Mouse (Mus musculus) CH12.LX (cell line): ENCODE results near the gene Dnajc13. TPM values are rescaled to one million over a fixed set of nuclear protein-coding genes. Genes with fewer than 3 reads are reported as not detected.

ENCODE experiments used
- DNase-seq: peaks from one replicate; pipeline ENCODE4 v3.0.0-alpha.2; 2013; ENCODE audit errors: extremely low read depth
- H3K27ac ChIP-seq: 2 replicates; pipeline ENCODE4 v1.5.1; 2012; ENCODE audit warnings: low read depth, mild to moderate bottlenecking, control low read depth, moderate library complexity; ENCODE audit not compliant: insufficient read depth
- H3K27me3 ChIP-seq: replicated peaks from 2 replicates; pipeline ENCODE3; 2012; ENCODE audit warnings: inconsistent platforms
- H3K36me3 ChIP-seq, 2 experiments: replicated peaks in 1 of 2; 2 replicates each; pipeline versions ENCODE3 to v1.6.1; 2012; ENCODE audit warnings: inconsistent platforms in 1 of 2, low read length in 1 of 2, mild to moderate bottlenecking in 1 of 2, mixed read lengths in 1 of 2, moderate library complexity in 1 of 2; ENCODE audit not compliant: control insufficient read depth in 1 of 2, insufficient read depth in 1 of 2
- H3K4me1 ChIP-seq, 2 experiments: 2 replicates each; pipeline ENCODE4 v1.6.1; 2012; ENCODE audit warnings: inconsistent platforms in 1 of 2, moderate library complexity in 1 of 2; ENCODE audit not compliant: insufficient read depth in 2 of 2, control insufficient read depth in 1 of 2
- H3K4me2 ChIP-seq: 2 replicates; pipeline ENCODE4 v1.6.1; 2012; ENCODE audit warnings: low read depth, mild to moderate bottlenecking, control low read depth; ENCODE audit not compliant: poor library complexity, insufficient read depth, severe bottlenecking
- H3K4me3 ChIP-seq, 3 experiments: fragments of 150-350 bp in 1 of 3; sonication (generic) in 1 of 3; replicated peaks in 1 of 3; 2 replicates each; pipeline versions ENCODE3 to v1.5.1; 2011 to 2012; ENCODE audit warnings: low read depth in 2 of 3, low read length in 2 of 3, mild to moderate bottlenecking in 2 of 3, moderate library complexity in 2 of 3, control low read depth in 1 of 3, improper control_type of control experiment in 1 of 3, inconsistent platforms in 1 of 3, mixed read lengths in 1 of 3; ENCODE audit not compliant: poor library complexity in 1 of 3
- H3K79me2 ChIP-seq: replicated peaks from 2 replicates; pipeline ENCODE4 v1.6.1; 2012; ENCODE audit warnings: mild to moderate bottlenecking, moderate library complexity; ENCODE audit not compliant: control insufficient read depth, poor library complexity, insufficient read depth, severe bottlenecking; ENCODE audit errors: extremely low read depth
- H3K9ac ChIP-seq: 2 replicates; pipeline ENCODE4 v1.6.1; 2012; ENCODE audit warnings: low read depth, mild to moderate bottlenecking, control low read depth, moderate library complexity; ENCODE audit not compliant: insufficient read depth
- H3K9me3 ChIP-seq: replicated peaks from 2 replicates; pipeline ENCODE3; 2012; ENCODE audit warnings: low read length, inconsistent platforms, mixed read lengths
- BHLHE40 ChIP-seq: IDR thresholded peaks from 2 replicates; pipeline ENCODE4 v1.6.1; 2011; ENCODE audit warnings: mild to moderate bottlenecking, low read depth, low read length, improper control_type of control experiment
- CHD2 ChIP-seq: IDR thresholded peaks from 2 replicates; pipeline ENCODE4 v1.6.1; 2011; ENCODE audit warnings: low read length, improper control_type of control experiment
- E2F4 ChIP-seq: IDR thresholded peaks from 2 replicates; pipeline ENCODE4 v1.6.1; 2011; ENCODE audit warnings: low read depth, low read length, improper control_type of control experiment; ENCODE audit not compliant: insufficient replicate concordance
- GABPA ChIP-seq: IDR thresholded peaks from 2 replicates; pipeline ENCODE4 v1.6.1; 2012; ENCODE audit warnings: low read depth, low read length, improper control_type of control experiment, inconsistent platforms; ENCODE audit not compliant: insufficient replicate concordance
- JUND ChIP-seq: conservative IDR thresholded peaks from 2 replicates; pipeline ENCODE4 v1.6.1; 2011; ENCODE audit warnings: low read depth, low read length, improper control_type of control experiment
- MEF2A ChIP-seq: IDR thresholded peaks from 2 replicates; pipeline ENCODE4 v1.6.1; 2014; ENCODE audit warnings: low read depth, mild to moderate bottlenecking, inconsistent platforms, low read length, improper control_type of control experiment, borderline replicate concordance
- MXI1 ChIP-seq: IDR thresholded peaks from 2 replicates; pipeline ENCODE4 v1.6.1; 2011; ENCODE audit warnings: mild to moderate bottlenecking, low read depth, low read length, improper control_type of control experiment
- NELFE ChIP-seq: IDR thresholded peaks from 2 replicates; pipeline ENCODE4 v1.6.1; 2011; ENCODE audit warnings: low read depth, low read length, improper control_type of control experiment
- PAX5 ChIP-seq: IDR thresholded peaks from 2 replicates; pipeline ENCODE4 v1.6.1; 2012; ENCODE audit warnings: low read length, inconsistent platforms, mixed read lengths
- POLR2A ChIP-seq: IDR thresholded peaks from 2 replicates; pipeline ENCODE4 v1.6.1; 2011; ENCODE audit warnings: low read depth, mild to moderate bottlenecking, improper control_type of control experiment, low read length
- RCOR1 ChIP-seq: conservative IDR thresholded peaks from 2 replicates; pipeline ENCODE4 v1.6.1; 2012; ENCODE audit warnings: low read depth, mild to moderate bottlenecking, inconsistent platforms, low read length, improper control_type of control experiment
- SIN3A ChIP-seq: IDR thresholded peaks from 2 replicates; pipeline ENCODE4 v1.6.1; 2012; ENCODE audit warnings: low read length, improper control_type of control experiment, inconsistent platforms
- TCF12 ChIP-seq: IDR thresholded peaks from 2 replicates; pipeline ENCODE4 v1.6.1; 2014; ENCODE audit warnings: low read depth, mild to moderate bottlenecking, inconsistent platforms, low read length, improper control_type of control experiment
- dilution Hi-C: fragments of 300-500 bp; cut with MboI; formaldehyde crosslinking; loops from 2 replicates; pipeline ENCODE4 v1.14.3; 2020; ENCODE audit warnings: low sequenced_read_pairs; ENCODE audit not compliant: extremely low pct_unique_long_range_greater_than_20kb, extremely low pct_ligation_motif_present
- in situ Hi-C: fragments of 300-500 bp; cut with MboI; formaldehyde crosslinking; loops from 3 replicates; pipeline ENCODE4 v1.14.3; 2019; ENCODE audit warnings: low sequenced_read_pairs, low pct_ligation_motif_present, low pct_unique_long_range_greater_than_20kb, mixed read lengths
- polyA plus RNA-seq: library from polyadenylated mRNA; unstranded; fragments of >175 nt; gene quantifications from 2 replicates; pipeline ENCODE4 v1.2.1, GENCODE M21; 2012; ENCODE audit warnings: low read depth; ENCODE audit not compliant: insufficient read length
- total RNA-seq, 2 experiments: library from RNA; depleted of rRNA; stranded (reverse); fragments of 300-350 nt in 1 of 2; fragments of >200 nt in 1 of 2; gene quantifications; 2 replicates each; pipeline ENCODE4 v1.2.3; 2012 to 2014

The Dnajc13 gene
- total and polyA plus RNA-seq, 3 experiments: 30.1 to 51.9 (median 30.4) TPM

DNA sequence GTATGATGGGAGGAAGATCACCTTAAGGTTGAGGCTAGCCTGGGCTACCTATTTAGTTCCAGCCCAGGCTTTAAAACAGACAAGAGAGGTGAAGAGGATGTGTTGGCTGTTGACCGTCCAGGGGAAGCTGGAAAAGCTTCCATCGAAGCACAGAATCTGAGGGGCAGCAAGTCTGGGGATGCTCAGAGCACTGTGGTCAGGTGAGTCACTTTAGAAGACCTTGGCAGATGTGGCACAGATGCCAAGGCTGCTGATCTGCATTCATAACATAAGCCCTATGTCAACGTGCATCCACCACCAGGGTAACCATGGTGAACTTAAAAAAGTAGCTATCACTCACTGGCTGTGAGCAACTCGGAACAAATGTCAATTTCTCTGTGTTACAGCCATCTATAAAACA is 11.0 kb downstream of the Dnajc13 start:
- DNase-seq: no peak
- peaks cover 38% of the 10 kb centered on the region for H3K79me2 ChIP-seq
- no peak overlapping the region for H3K9ac ChIP-seq
- no peak for TF ChIP-seq CHD2
- H3K27me3 ChIP-seq: no peaks in the 10 kb centered on the region
- peaks cover 3 to 28% of the 10 kb centered on the region in 2 experiments for H3K36me3 ChIP-seq
- no peak overlapping the region for H3K4me2 ChIP-seq
- peaks cover 8 to 51% of the 10 kb centered on the region in 2 experiments for H3K4me1 ChIP-seq
- H3K27ac ChIP-seq: no peak overlapping the region
- in situ Hi-C loops (no loop called here), dilution Hi-C loops (no loop called here)
- H3K9me3 ChIP-seq: no peaks in the 10 kb centered on the region
- no peak overlapping the region for H3K4me3 ChIP-seq

DNA sequence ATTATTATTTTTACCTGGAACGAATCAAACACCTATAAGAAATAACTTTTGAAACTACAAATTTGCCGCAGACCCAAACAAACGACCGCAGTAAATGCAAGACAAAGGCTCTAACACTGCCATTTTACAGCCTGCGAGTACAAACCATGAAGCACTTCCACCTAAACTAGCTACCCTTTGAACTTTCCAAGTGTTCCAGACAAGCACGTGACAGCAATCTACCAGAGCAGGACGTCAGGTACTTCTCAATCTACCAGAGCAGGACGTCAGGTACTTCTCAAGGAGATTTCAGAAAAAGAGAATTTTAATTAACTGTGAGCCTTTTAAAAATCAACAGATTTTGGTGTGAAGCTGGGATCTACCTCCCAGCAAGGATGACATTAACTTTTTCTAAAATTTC is 11.6 kb downstream of the Dnajc13 start:
- Histone ChIP-seq H3K4me2 (no peak overlapping the region), H3K27me3 (no peaks in the 10 kb centered on the region), H3K4me3 (no peak overlapping the region), H3K9ac (no peak overlapping the region), H3K27ac (no peak overlapping the region), H3K79me2 (peaks cover 37% of the 10 kb centered on the region), H3K9me3 (no peaks in the 10 kb centered on the region), H3K4me1 (peaks cover 8 to 49% of the 10 kb centered on the region in 2 experiments), H3K36me3 (peaks cover 3 to 30% of the 10 kb centered on the region in 2 experiments)
- no peak for DNase-seq
- dilution Hi-C loops: no loop called here
- TF ChIP-seq MEF2A: no peak
- TF ChIP-seq PAX5: no peak
- TF ChIP-seq RCOR1: no peak
- TF ChIP-seq MXI1: no peak
- no peak for TF ChIP-seq CHD2
- no peak for TF ChIP-seq E2F4
- no peak for TF ChIP-seq BHLHE40
- no peak for TF ChIP-seq SIN3A
- TF ChIP-seq GABPA: no peak
- TF ChIP-seq POLR2A: no peak
- TF ChIP-seq TCF12: no peak
- in situ Hi-C loops: no loop called here

DNA sequence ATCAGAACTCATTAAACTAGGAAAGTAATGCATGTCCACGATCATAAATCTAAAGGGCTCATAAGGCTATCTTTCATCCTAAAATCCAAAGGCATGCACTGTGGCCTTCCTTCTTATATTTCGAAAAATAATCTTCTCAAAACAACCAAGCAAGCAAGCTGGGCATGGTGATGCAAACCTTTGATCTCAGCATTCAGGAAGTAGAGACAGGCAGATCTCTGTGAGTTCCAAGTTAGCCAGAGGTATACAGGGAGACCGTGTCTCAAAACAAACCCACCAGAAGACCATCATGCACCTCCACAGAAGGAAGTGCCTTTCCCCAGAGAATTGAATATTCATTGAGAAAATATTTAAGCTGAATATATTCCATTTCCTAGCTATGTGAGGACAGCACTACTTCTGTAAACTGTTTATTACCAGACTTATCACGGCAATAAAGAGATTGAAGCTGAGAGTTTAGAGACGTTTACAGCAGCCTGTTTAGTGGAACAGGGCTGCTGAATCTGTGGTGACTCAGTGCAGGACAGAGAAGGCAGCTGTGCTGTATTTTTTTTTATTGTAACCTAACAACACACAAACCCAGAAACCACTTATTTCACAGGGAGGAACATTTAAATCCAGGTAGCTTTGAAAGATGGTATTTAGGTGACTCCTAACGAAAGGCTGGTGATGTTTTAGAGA is 15.3 kb downstream of the Dnajc13 start:
- in situ Hi-C loops (no loop called here), dilution Hi-C loops (no loop called here)
- no peak for DNase-seq
- Histone ChIP-seq H3K4me1 (peaks cover 4 to 48% of the 10 kb centered on the region in 2 experiments; a peak in 2 of 4 replicates), H3K9me3 (no peaks in the 10 kb centered on the region), H3K27ac (no peak overlapping the region), H3K4me3 (no peak overlapping the region), H3K4me2 (no peak overlapping the region), H3K79me2 (peaks cover 29% of the 10 kb centered on the region), H3K36me3 (peaks cover under 1 to 23% of the 10 kb centered on the region in 2 experiments), H3K9ac (no peak overlapping the region), H3K27me3 (no peaks in the 10 kb centered on the region)
- no peak for TF ChIP-seq JUND
- TF ChIP-seq NELFE: no peak
- TF ChIP-seq SIN3A: no peak
